Mouse (Mus musculus): ENCODE measurements around the gene Arhgap8. TPM values are rescaled to one million over a fixed set of nuclear protein-coding genes. Genes with fewer than 3 reads are reported as not detected.

Gene Arhgap8
- polyA plus RNA-seq, 1 experiment: 0.18 TPM

DNA sequence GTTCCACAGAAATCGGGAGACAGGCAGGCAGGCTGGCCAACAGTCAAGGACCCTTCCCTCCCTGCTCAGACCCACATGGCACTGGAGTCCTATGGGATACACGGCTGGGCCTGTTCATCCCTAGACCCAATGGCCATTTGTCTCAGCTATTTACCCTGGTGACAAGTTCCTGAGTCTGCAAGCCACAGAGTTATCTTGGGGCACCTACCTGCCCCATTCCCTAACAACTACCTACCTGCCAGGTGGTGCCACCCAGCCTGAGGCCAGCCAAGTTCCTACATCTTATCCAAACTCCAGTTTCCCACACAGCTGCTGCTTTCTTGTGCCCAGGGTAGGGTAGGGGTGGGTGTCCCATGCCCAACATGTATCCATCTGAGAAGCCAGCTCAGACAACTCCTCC is 21.7 kb upstream of the Arhgap8 start:
- Histone ChIP-seq H3K4me3 (replicated peaks; ENCODE audit: insufficient read depth, low read depth, low read length) (no peak overlapping the region), H3K4me1 (ENCODE audit: control insufficient read depth, insufficient read depth, low read length) (no peaks in the 10 kb centered on the region), H3K27me3 (ENCODE audit: control insufficient read depth, insufficient read depth, low read length) (no peaks in the 10 kb centered on the region), H3K27ac (ENCODE audit: insufficient read depth, low read length) (no peak overlapping the region)
- no peak for TF ChIP-seq POLR2A (IDR thresholded peaks at IDR 0.05; ENCODE audit: borderline replicate concordance, insufficient read depth, low read length)
- TF ChIP-seq CTCF (IDR thresholded peaks at IDR 0.05; ENCODE audit: borderline replicate concordance, insufficient read depth, low read depth, low read length): no peak
- no peak for DNase-seq
- WGBS: 47% methylated on average over 2 of the region's 2 CpGs

DNA sequence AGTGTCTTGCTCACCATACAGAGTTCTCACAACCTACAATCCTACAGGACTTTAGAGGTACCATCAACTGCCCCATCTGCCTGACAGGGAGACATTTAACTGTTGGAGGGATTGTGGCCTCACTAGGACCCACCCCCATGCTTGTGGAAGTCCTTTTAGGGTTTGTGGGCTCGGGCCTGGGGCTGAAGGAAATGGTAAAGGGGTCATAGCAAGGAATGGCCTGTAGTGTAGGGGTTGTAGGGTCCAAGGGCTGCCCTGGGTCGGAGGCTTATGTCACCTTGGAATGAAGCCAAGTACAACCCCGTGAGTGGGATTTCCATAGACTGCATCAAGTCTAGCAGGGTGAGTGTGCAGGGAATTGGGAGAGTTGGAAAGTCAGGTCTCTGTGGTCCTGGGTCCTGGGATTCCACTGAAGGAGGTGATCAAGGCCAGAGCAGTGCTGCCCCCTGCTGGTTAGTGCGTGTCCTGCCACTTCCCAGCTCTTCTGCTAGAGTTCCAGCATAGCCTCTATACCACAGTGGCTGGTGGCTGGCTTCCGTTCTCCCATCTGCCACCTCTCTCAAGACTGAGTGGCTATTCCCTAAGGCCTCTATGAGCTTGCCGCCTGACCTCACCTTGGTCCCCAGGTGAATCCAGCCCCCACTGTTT is 19.6 kb upstream of the Arhgap8 start:
- H3K27ac ChIP-seq (ENCODE audit: insufficient read depth, low read length): no peak overlapping the region
- H3K4me3 ChIP-seq (replicated peaks; ENCODE audit: insufficient read depth, low read depth, low read length): no peak overlapping the region
- no peak for TF ChIP-seq POLR2A (IDR thresholded peaks at IDR 0.05; ENCODE audit: borderline replicate concordance, insufficient read depth, low read length)
- peak; percentile 51 for TF ChIP-seq CTCF (IDR thresholded peaks at IDR 0.05; ENCODE audit: borderline replicate concordance, insufficient read depth, low read depth, low read length)
- 53% methylated on average over 6 of the region's 6 CpGs for WGBS
- peak in 1 of 2 experiments; percentile 31 for DNase-seq
- no peaks in the 10 kb centered on the region for H3K27me3 ChIP-seq (ENCODE audit: control insufficient read depth, insufficient read depth, low read length)
- no peaks in the 10 kb centered on the region for H3K4me1 ChIP-seq (ENCODE audit: control insufficient read depth, insufficient read depth, low read length)

DNA sequence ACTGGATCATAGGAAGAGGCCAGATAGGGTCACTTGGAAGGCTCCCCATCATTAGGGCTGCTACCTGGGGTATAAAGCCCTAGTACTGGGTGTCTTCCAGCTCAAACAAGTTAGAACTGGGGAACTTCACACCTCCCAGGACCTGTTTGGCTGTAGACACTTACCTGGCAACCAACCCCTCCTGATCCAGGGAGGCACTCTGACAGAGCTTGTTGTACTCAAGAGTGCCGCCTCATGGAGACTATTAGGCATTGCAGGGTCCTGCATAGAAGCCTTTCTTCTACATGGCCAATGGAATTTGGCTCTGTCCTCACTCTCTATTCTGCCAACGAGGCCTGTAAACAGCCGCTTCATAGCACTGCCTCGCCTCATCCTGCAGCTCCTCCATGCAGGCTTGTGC is 17.9 kb upstream of the Arhgap8 start:
- no peak overlapping the region for H3K4me3 ChIP-seq (replicated peaks; ENCODE audit: insufficient read depth, low read depth, low read length)
- 19% methylated on average over 4 of the region's 4 CpGs for WGBS

DNA sequence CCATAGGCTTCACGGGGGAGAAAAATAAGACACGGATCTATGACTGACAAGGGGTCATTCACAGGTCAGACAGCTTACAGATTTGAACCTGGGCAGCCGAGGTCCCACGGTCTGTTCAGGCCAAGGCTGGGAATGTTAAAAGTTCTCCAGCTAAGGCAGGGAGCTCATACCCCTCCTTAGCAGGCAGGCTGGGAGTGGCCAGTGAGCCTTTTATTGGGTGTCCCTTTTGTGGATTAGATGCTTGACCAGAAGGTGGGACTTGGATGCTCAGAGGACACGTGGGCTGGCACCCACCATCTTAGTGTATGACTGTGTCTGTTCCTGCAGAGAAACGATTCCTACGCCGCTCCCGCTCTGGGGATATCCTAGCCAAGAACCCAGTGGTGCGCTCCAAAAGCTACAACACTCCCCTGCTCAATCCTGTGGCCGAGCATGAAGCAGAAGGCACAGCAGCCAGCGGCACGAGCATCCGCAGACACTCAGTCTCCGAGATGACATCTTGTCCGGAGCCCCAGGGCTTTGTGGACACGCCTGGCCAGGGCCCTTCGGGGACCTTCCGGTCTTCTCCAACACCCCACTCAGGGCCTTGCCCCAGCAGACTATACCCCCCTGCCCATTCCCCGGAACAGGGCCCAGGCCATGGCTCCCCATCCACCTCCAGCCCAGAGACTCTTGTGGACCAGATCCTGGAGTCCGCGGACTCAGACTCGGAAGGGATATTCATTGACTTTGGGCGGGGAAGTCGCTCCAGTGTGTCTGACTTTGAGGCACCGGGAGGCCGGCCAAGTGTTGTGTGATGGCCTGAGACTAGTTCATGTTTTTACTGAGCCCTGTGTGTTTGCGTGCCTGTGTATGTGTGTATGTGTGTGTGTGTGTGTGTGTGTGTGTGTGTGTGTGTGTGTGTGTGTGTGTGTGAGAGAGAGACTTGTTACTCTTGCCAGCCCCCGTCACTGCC is 17.2 kb upstream of the Arhgap8 start:
- Histone ChIP-seq H3K27ac (ENCODE audit: insufficient read depth, low read length) (no peak overlapping the region), H3K4me1 (ENCODE audit: control insufficient read depth, insufficient read depth, low read length) (no peaks in the 10 kb centered on the region), H3K4me3 (replicated peaks; ENCODE audit: insufficient read depth, low read depth, low read length) (no peak overlapping the region), H3K27me3 (ENCODE audit: control insufficient read depth, insufficient read depth, low read length) (no peaks in the 10 kb centered on the region)
- 75% methylated on average over 29 of the region's 29 CpGs for WGBS
- DNase-seq: no peak
- TF ChIP-seq POLR2A (IDR thresholded peaks at IDR 0.05; ENCODE audit: borderline replicate concordance, insufficient read depth, low read length) (no peak), CTCF (IDR thresholded peaks at IDR 0.05; ENCODE audit: borderline replicate concordance, insufficient read depth, low read depth, low read length) (no peak)

More for the DNA sequence above, 17.9 kb upstream of the Arhgap8 start:
- Histone ChIP-seq H3K4me1 (ENCODE audit: control insufficient read depth, insufficient read depth, low read length) (no peaks in the 10 kb centered on the region), H3K27ac (ENCODE audit: insufficient read depth, low read length) (no peak overlapping the region), H3K27me3 (ENCODE audit: control insufficient read depth, insufficient read depth, low read length) (no peaks in the 10 kb centered on the region)
- DNase-seq: peak in 1 of 2 experiments; percentile 26
- TF ChIP-seq CTCF (IDR thresholded peaks at IDR 0.05; ENCODE audit: borderline replicate concordance, insufficient read depth, low read depth, low read length): peak; percentile 45; the same call in 1 of the 2 replicates
- TF ChIP-seq POLR2A (IDR thresholded peaks at IDR 0.05; ENCODE audit: borderline replicate concordance, insufficient read depth, low read length): no peak

DNA sequence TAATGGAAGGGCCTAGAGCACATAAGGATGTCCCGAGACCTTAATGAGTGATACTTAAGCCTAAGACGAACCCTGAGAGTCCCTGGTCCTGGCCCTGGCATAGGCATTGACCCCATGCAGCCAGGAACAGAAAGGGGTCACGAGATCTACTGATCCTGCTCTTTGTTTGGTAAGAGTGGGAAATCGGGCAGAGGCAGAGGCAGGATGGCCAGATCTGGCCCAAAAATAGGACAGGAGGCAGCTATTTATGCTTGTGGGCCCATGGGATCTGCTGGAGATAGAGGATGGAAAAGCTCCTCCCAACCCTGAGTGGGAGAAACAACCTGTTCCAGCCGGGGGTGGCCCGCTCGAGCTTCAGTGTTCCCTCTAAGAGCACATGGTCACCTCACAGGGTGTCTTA is 15.9 kb upstream of the Arhgap8 start:
- TF ChIP-seq CTCF (IDR thresholded peaks at IDR 0.05; ENCODE audit: borderline replicate concordance, insufficient read depth, low read depth, low read length): no peak
- TF ChIP-seq POLR2A (IDR thresholded peaks at IDR 0.05; ENCODE audit: borderline replicate concordance, insufficient read depth, low read length): no peak
- Histone ChIP-seq H3K4me3 (replicated peaks; ENCODE audit: insufficient read depth, low read depth, low read length) (no peak overlapping the region), H3K4me1 (ENCODE audit: control insufficient read depth, insufficient read depth, low read length) (no peaks in the 10 kb centered on the region), H3K27ac (ENCODE audit: insufficient read depth, low read length) (no peak overlapping the region), H3K27me3 (ENCODE audit: control insufficient read depth, insufficient read depth, low read length) (no peaks in the 10 kb centered on the region)
- WGBS: 92% methylated on average over 7 of the region's 7 CpGs
- no peak for DNase-seq

DNA sequence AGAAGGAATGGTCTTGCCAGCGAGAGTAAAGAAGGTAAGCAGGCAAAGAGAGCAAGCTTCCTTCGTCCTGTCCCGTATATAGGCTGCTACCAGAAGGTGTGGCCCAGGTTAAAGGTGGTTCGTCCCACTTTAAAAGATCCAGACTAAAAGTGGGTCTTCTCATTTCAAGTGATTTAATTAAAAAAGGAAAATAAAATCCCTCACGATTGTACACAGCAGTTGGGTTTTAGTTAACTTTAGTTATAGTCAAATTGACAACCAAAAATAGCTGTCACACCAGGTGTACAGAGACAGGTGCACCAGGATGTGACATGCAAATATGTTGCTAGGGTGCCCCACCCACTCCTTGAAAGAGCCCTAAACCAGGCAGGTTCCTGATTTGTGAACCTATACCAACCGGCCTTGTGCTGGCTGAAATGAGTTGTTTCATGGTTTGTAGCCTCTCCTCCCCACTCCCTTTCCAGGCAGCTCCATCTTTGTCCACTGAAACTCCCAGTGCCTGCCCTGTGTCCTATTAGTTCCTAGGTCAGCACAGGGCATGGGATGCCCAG is 14.4 kb upstream of the Arhgap8 start:
- no peaks in the 10 kb centered on the region for H3K4me1 ChIP-seq (ENCODE audit: control insufficient read depth, insufficient read depth, low read length)
- WGBS: 96% methylated on average over 6 of the region's 6 CpGs
- DNase-seq: no peak
- TF ChIP-seq POLR2A (IDR thresholded peaks at IDR 0.05; ENCODE audit: borderline replicate concordance, insufficient read depth, low read length): no peak
- TF ChIP-seq CTCF (IDR thresholded peaks at IDR 0.05; ENCODE audit: borderline replicate concordance, insufficient read depth, low read depth, low read length): no peak
- no peak overlapping the region for H3K4me3 ChIP-seq (replicated peaks; ENCODE audit: insufficient read depth, low read depth, low read length)
- no peak overlapping the region for H3K27ac ChIP-seq (ENCODE audit: insufficient read depth, low read length)
- no peaks in the 10 kb centered on the region for H3K27me3 ChIP-seq (ENCODE audit: control insufficient read depth, insufficient read depth, low read length)

DNA sequence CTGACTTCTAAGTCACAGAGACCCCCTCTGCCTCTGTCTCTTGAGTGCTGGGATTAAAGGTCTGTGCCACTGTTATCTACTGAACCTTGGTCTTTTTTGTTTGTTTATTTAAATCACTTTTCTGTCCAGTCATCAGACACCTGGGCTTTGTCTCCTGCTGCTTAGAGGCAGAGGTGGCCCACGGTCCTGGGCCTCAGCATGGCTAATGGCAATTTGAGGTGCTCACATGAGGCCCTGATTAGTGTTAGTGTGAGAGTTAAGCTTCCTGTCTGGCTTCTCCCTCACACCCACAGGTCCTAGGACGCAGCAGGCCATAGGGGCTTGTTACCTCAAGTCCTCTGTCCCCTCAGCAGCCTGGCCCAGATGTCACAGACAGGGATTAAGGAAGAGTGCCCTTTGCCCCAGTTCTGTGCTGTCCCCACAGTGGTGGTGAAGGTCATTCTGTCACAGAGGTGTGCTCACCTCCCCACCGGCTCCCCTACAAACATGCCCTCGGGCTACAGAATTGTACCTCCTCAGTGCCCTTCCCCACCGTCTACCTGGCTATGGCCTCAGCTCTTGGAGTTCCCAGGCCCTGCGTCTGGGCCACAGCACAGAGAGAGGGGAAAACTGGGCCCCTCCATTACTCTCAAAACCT is 12.8 kb upstream of the Arhgap8 start:
- WGBS: 90% methylated on average over 6 of the region's 6 CpGs
- no peaks in the 10 kb centered on the region for H3K27me3 ChIP-seq (ENCODE audit: control insufficient read depth, insufficient read depth, low read length)
- H3K27ac ChIP-seq (ENCODE audit: insufficient read depth, low read length): no peak overlapping the region
- H3K4me3 ChIP-seq (replicated peaks; ENCODE audit: insufficient read depth, low read depth, low read length): no peak overlapping the region
- no peak for TF ChIP-seq POLR2A (IDR thresholded peaks at IDR 0.05; ENCODE audit: borderline replicate concordance, insufficient read depth, low read length)
- TF ChIP-seq CTCF (IDR thresholded peaks at IDR 0.05; ENCODE audit: borderline replicate concordance, insufficient read depth, low read depth, low read length): no peak
- no peak for DNase-seq
- H3K4me1 ChIP-seq (ENCODE audit: control insufficient read depth, insufficient read depth, low read length): no peaks in the 10 kb centered on the region

Data from cerebellum, adult 2 months (tissue).